Mouse (Mus musculus) neural tube, embryonic 12.5 days (tissue): ENCODE data around the gene Bahcc1. TPM values are rescaled to one million over a fixed set of nuclear protein-coding genes. Genes with fewer than 3 reads are reported as not detected.
A peak's percentile ranks its signal among the peaks of the same experiment; 100 is the strongest.

Experiments
- ATAC-seq: fragments of 200-750 bp; cut with Nextera tagmentation; 2 replicates; pipeline ENCODE4 v1.8.0; 2017; ENCODE audit warnings: low read depth, mild to moderate bottlenecking, moderate TSS enrichment, moderate library complexity; ENCODE audit not compliant: low FRiP score
- H3K27ac ChIP-seq: fragments of 300-500 bp; sonication (generic); 2 replicates; pipeline ENCODE4 v1.5.1; 2016
- H3K27me3 ChIP-seq: fragments of 300-500 bp; sonication (generic); replicated peaks from 2 replicates; pipeline ENCODE4 v1.6.1; 2016; ENCODE audit warnings: mild to moderate bottlenecking
- H3K36me3 ChIP-seq: fragments of 300-500 bp; sonication (generic); 2 replicates; pipeline ENCODE4 v1.6.1; 2016; ENCODE audit warnings: mild to moderate bottlenecking
- H3K4me1 ChIP-seq: fragments of 300-500 bp; sonication (generic); 2 replicates; pipeline ENCODE4 v1.6.1; 2016
- H3K4me2 ChIP-seq: fragments of 300-500 bp; sonication (generic); replicated peaks from 2 replicates; pipeline ENCODE4 v1.6.1; 2016; ENCODE audit warnings: mild to moderate bottlenecking
- H3K4me3 ChIP-seq: fragments of 300-500 bp; sonication (generic); 2 replicates; pipeline ENCODE4 v1.5.1; 2016
- H3K9ac ChIP-seq: fragments of 300-500 bp; sonication (generic); 2 replicates; pipeline ENCODE4 v1.6.1; 2016; ENCODE audit warnings: mild to moderate bottlenecking
- H3K9me3 ChIP-seq: fragments of 300-500 bp; sonication (generic); 2 replicates; pipeline ENCODE4 v1.6.1; 2016; ENCODE audit warnings: mild to moderate bottlenecking
- WGBS: fragments of 180-500 bp; shearing (Covaris S2); methylation state at CpG from one replicate; pipeline ENCODE4 v1.1.7; 2016; 5-methylcytosine and 5-hydroxymethylcytosine counted together
- polyA plus RNA-seq: library from polyadenylated mRNA; unstranded; fragments of >200 nt; fragmentation: Nextera tagmentation; extraction: Ambion mirVana; gene quantifications from 2 replicates; pipeline ENCODE4 v1.2.1, GENCODE M21; 2016

The Bahcc1 gene
- polyA plus RNA-seq, 1 experiment from 2014 or later: 21.6 TPM

DNA sequence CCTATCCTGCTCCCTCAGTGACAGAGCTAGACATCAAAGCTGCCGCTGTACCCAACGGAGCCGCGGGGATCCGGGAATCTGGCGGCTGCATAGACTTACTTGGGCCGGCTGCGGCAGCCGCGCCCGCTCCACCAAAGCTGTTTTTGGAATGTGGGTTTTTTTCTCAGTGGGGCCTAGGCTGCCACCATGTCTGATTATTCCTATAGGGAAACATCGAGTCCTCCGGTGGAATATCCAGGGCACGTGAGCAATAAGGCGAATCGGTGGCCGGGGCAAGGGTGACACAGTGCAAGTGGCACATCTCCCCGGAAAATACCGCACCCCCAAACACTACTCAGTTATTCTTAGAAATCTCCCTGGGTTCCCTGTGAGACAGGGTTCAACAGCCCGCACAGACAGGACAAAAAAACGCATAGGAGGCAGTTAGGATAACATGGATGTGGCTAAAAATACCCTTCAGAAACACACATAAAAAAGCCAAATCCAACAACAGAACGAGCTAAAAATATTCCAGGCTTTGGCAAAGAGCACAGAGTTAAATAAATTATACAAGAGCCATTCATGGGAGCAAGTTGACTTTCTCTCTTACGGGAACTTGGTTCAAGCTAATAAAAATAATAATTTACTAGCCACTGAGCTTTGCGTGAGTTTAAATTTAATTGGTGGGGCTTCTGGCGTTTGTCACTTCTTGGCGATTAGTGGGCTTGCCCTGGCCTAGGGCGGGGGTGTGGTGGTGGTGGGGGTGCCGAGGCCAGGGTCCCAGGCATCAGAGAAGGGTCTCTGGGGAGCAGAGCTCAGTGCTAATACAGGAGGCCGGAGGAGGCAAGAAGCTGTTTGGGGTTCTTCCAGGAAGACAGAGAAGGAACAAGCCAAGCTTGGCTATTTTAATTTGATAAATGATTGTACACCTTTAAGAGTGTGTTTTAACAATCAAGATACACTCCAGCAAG lies 8.5 kb downstream of the Bahcc1 start:
- 7% methylated on average over 29 of the region's 29 CpGs for WGBS
- Histone ChIP-seq H3K27ac (peak overlapping the region; percentile 64; the same call in 1 of the 2 replicates), H3K4me3 (peak overlapping the region; percentile 97), H3K36me3 (peaks cover 8% of the 10 kb centered on the region), H3K4me1 (peaks cover 76% of the 10 kb centered on the region), H3K4me2 (peak overlapping the region; percentile 98), H3K27me3 (no peaks in the 10 kb centered on the region), H3K9ac (peak overlapping the region; percentile 55; the same call in 1 of the 2 replicates), H3K9me3 (no peaks in the 10 kb centered on the region)
- ATAC-seq: no peak

DNA sequence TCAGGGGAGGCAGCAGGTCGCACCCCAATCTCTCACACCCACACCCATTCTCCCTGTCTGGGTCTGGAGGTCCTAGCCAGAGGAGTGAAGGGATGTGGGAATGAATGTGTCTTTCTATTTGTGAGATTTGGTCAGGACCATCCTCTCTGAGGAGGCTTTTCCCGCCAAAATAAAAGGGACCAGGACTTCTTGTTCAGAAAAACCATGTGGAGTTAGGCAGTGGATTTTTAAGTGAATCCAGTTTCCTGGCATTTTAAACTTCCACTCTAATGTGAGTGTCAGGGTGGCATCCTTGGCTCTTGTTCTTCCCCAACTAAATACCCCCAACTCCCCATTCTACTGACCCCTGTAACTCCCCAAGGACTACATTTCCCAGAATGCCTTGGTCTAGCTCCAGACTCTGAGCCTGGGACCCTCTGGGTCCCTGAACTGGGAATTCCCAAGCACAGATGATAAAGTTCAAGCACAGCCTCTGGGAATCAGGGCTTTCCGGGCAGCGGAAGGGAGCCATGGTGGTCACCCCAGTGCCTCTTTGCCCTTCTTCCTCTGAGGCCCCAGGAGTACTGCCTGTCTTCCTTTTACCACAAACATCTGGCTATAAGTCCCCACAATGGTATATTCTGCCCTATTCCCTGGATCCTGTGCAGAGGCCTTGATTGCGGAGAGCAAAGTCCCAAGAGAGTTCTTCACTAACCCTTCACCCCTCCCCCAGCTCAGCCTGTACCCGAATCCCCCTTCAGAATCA lies 9.4 kb downstream of the Bahcc1 start:
- peak; percentile 33 for ATAC-seq
- Histone ChIP-seq H3K27me3 (no peaks in the 10 kb centered on the region), H3K36me3 (peaks cover 4% of the 10 kb centered on the region), H3K9ac (peak overlapping the region; percentile 42; the same call in 1 of the 2 replicates), H3K4me1 (peaks cover 84% of the 10 kb centered on the region), H3K4me3 (no peak overlapping the region), H3K27ac (peak overlapping the region; percentile 77), H3K9me3 (no peaks in the 10 kb centered on the region), H3K4me2 (peak overlapping the region; percentile 98)
- 31% methylated on average over 6 of the region's 6 CpGs for WGBS

DNA sequence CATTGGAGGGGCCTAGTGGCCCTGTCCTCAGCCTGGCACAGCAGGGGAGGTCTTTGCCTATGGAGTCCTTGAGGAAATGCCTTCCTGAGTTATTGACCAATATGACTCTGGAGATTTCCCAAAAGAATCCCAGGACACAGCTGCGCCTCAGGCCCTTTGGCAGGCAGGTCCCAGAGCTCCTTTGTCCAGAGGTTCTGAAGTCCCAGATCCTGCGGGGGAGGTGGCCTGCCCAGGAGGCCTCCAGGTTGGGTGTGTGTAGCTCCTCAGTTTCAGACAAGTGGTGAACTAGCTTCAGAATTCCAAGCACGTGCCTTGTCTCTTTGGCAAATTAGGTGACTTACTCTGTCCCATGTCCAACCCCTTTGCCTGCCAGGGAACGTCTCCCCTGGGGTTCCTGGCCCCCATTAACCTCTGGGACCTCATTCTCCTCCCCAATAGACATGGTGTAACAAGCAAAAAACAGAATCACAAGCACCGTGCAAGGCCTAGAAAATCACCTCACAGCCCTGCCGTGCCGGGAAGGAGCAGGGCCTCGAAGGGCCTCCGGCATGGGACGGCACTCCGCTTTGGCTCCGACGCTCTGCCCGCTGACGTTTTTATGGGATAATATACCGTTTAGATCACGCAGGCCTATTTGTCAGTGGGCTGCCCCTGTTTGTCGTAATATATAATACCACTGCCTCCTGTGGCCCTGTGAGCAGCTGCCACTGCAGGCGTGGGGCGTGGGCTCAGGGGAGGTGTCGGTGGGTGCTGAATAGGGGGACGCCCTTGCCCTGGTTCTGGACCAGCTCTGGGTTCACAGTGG lies 10.2 kb downstream of the Bahcc1 start:
- ATAC-seq: peak; percentile 22
- Histone ChIP-seq H3K9me3 (no peaks in the 10 kb centered on the region), H3K27me3 (no peaks in the 10 kb centered on the region), H3K36me3 (no peaks in the 10 kb centered on the region), H3K27ac (peak overlapping the region; percentile 77), H3K4me1 (peaks cover 85% of the 10 kb centered on the region), H3K9ac (peak overlapping the region; percentile 36), H3K4me2 (peak overlapping the region; percentile 98), H3K4me3 (no peak overlapping the region)
- 10% methylated on average over 22 of the region's 22 CpGs for WGBS

DNA sequence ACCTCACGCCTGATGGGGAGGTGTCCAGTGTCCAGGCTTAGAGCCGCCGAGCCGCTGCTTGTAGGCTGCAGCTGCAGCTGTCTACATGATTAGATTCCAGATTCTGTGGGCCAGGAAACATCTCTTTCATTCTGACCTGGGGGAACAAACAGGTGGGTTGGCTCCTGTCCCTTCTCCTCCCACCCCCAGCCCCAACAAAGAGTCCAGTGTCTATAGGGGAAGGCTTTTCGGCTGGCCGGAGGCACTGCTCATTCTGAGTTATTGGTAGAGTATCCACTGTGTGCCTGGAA lies 10.7 kb downstream of the Bahcc1 start:
- 8% methylated on average over 6 of the region's 6 CpGs for WGBS
- ATAC-seq: peak; percentile 27; the same call in 1 of the 2 replicates
- Histone ChIP-seq H3K36me3 (no peaks in the 10 kb centered on the region), H3K27ac (peak overlapping the region; percentile 77), H3K9me3 (no peaks in the 10 kb centered on the region), H3K9ac (peak overlapping the region; percentile 36), H3K27me3 (no peaks in the 10 kb centered on the region), H3K4me2 (peak overlapping the region; percentile 98), H3K4me3 (no peak overlapping the region), H3K4me1 (peaks cover 83% of the 10 kb centered on the region)

DNA sequence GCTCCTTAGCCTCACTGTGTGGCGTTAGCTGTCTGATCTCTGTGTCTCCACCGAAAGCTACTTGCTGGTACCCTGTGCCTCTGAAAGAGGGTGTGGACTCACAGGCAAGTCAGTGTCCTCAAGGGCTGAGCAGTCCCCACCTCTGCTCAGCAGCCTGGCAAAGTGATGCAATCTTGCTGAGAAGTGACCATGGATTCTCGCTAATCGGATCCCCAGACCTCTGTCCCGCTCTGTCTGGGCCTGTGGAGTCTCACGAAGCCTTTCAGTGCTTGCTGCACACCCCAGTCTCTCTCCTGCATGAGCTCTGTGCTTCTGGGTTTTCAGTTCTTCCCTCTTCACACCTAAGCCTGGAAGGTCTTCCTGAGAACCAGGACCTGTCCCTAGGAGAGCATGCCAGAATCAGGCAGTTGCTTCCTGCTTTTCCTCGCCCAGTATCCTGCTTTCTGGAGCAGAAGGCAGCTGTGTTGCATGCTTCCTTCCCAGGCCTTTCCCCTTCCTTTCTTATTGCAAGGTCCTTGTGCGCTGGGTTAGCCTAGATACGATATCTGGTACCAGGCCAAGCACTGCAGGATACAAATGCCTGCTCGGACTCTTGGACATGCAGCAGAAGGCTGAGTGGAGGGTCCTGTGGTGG lies 15.5 kb downstream of the Bahcc1 start:
- Histone ChIP-seq H3K36me3 (no peaks in the 10 kb centered on the region), H3K9me3 (no peaks in the 10 kb centered on the region), H3K9ac (no peak overlapping the region), H3K27ac (no peak overlapping the region), H3K4me3 (no peak overlapping the region), H3K4me1 (peaks cover 70% of the 10 kb centered on the region), H3K27me3 (no peaks in the 10 kb centered on the region), H3K4me2 (no peak overlapping the region)
- no peak for ATAC-seq
- WGBS: 89% methylated on average over 10 of the region's 10 CpGs

DNA sequence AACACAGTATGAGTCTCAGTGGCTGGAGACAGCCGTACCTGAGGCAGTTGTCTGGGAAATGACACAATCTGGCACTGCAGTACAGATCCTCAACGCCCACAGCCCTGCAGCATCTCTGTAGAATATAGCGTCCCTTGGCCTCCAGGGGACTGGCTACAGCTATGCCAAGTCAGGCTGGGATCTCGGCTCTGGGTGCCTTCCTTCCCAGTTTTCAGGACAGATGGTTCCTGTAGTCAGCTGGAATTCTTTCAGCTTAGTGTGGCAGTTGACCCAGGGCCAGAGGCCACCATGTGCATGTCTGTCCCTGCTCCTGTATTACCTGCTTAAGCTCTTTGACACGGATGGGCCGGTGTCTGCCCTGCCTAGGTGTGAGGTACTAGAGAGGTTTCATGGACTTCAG lies 16.2 kb downstream of the Bahcc1 start:
- no peak overlapping the region for H3K4me2 ChIP-seq
- H3K4me1 ChIP-seq: peaks cover 70% of the 10 kb centered on the region
- WGBS: 86% methylated on average over 6 of the region's 6 CpGs
- H3K9ac ChIP-seq: no peak overlapping the region
- H3K27me3 ChIP-seq: no peaks in the 10 kb centered on the region
- no peak overlapping the region for H3K4me3 ChIP-seq
- no peaks in the 10 kb centered on the region for H3K9me3 ChIP-seq
- no peak overlapping the region for H3K27ac ChIP-seq
- H3K36me3 ChIP-seq: peaks cover 1% of the 10 kb centered on the region; the same call in 1 of the 2 replicates
- no peak for ATAC-seq

DNA sequence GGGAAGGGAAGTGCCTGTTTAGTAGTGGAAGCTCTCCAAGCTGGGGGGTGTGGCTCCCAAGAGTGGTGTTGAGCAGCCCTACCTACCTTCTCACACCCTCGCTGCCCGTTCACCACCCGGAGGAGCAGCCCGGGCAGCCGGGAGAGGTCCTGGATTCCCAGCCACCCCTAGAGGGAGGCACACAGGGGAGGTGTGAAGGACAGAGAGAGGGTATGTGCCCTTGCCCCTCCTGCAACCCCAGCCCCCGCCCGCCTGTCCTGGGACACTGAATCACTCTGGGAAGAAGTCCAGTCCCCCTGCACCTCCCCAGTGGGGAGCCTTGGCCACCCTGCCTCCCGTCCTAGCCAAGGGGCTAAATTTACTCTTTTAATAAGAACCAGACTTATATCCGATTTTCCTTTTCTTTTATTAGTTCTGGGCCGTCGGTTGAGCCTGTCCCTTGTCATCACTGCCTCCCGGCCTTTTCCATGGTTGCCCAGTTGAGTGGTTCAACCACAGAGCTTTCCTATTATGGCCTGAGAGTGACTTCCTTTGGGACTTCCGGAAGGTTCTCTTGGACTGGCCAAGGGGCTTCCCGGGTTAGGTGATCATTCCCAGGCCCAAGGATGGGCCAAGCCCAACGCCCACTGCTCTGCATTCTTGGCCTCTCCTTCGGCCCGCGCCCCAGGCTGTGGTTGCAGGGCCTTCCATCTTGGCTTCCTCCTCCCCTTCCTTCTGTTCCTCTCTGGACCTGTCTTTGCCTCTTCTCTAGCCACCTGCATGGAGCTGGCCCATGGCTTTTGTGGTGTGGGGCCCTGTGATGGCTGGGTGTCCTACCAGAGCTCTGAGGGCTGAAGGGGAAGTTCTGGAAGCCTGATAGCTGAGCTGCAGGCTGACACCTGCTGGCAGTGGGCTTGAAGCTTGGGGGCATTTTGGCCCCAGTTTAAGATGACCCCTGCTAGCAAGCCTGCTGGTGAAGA lies 18.5 kb downstream of the Bahcc1 start:
- Histone ChIP-seq H3K27me3 (no peaks in the 10 kb centered on the region), H3K4me2 (no peak overlapping the region; the same call in 1 of the 2 replicates), H3K4me3 (no peak overlapping the region), H3K4me1 (peaks cover 73% of the 10 kb centered on the region), H3K9ac (no peak overlapping the region), H3K36me3 (peaks cover 2% of the 10 kb centered on the region; the same call in 1 of the 2 replicates), H3K9me3 (no peaks in the 10 kb centered on the region), H3K27ac (peak overlapping the region; percentile 4; the same call in 1 of the 2 replicates)
- WGBS: 83% methylated on average over 18 of the region's 18 CpGs
- ATAC-seq: no peak

DNA sequence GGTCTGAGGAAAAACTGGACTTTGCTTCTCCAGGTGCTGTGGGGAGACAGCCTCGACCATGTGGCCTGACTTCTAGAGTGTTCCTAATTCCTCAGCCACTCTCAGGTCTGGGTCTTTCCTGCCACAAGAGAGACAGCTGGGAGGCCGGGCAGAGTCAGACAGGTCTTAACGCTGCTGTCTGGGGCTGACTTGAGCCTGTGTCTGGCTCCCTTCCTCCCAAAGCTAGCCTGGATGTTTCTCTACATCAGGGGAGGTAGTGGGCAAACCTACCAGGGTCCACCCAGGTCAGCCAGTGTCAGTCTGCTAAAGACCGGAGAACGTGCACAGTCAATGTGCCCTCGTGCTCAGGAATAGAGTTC lies 19.2 kb downstream of the Bahcc1 start:
- H3K4me1 ChIP-seq: peaks cover 74% of the 10 kb centered on the region
- ATAC-seq: no peak
- no peak overlapping the region for H3K4me3 ChIP-seq
- H3K4me2 ChIP-seq: no peak overlapping the region
- no peaks in the 10 kb centered on the region for H3K27me3 ChIP-seq
- H3K27ac ChIP-seq: no peak overlapping the region
- 57% methylated on average over 6 of the region's 6 CpGs for WGBS
- H3K9me3 ChIP-seq: no peaks in the 10 kb centered on the region
- H3K9ac ChIP-seq: no peak overlapping the region
- H3K36me3 ChIP-seq: peaks cover 2% of the 10 kb centered on the region; the same call in 1 of the 2 replicates

DNA sequence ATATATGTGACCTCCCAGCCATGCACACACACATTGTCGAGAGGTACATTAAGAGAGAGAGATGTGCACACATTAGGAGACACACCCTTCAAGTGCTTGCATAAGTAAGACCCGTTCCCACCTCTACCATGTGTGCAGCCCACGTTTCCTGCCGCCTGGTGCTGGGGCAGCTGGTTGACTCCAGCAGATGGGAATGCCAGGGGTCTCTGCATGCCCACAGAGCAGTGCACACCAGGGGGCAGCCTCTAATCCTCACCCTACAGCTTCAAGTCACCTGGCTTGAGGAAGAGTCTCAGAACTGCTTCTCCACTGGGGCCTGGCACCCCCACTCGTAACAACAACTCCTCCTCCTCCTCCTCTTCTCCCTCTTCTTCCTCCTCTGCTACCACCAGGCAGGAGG lies 19.7 kb downstream of the Bahcc1 start:
- ATAC-seq: no peak
- H3K4me2 ChIP-seq: peak overlapping the region; percentile 4; the same call in 1 of the 2 replicates
- H3K27ac ChIP-seq: no peak overlapping the region
- WGBS: 25% methylated on average over 5 of the region's 5 CpGs
- peaks cover 75% of the 10 kb centered on the region for H3K4me1 ChIP-seq
- no peaks in the 10 kb centered on the region for H3K9me3 ChIP-seq
- H3K9ac ChIP-seq: no peak overlapping the region
- H3K27me3 ChIP-seq: no peaks in the 10 kb centered on the region
- H3K36me3 ChIP-seq: peaks cover 2% of the 10 kb centered on the region; the same call in 1 of the 2 replicates
- no peak overlapping the region for H3K4me3 ChIP-seq

DNA sequence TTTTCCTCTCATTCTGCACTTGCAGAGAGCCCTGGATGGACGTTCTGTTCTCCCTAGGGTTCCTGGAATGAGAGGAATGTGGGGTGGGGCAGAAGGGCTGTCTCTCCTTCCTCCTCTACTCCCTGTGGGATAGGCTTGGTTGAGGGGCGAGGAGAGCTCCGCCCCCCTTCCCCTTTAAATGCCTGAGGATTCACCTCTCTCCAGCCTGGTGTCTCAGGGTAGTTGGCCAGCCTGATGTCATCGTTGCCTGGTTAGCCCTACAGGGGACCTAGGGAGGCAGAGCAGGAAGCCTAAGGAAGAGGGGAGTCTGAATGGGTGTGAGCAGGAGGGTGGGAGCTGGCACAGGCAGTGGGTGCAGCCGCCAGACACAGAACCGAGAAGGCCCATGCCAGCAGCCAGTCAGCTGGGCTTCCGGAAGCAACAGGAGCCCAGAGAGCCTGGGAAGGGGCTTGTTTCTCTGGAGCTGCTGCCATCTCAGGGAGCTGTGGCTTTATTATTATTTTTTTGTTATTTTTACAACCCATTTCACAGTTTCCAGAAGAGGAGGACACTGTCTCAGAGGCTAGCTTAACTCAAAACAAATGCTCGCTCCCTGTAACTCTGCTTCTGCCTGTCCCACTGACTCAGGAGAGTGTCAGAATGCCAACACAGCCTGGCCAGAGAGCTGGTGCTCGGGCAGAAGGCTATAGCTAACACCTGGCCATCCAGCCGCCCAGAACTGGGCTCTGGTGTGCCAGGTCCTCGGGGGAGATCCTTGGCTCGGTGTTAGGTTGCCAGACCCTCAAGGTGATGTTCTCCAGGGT lies 20.3 kb downstream of the Bahcc1 start:
- no peak for ATAC-seq
- no peak overlapping the region for H3K27ac ChIP-seq
- H3K36me3 ChIP-seq: peaks cover 2% of the 10 kb centered on the region; the same call in 1 of the 2 replicates
- peak overlapping the region; percentile 4; the same call in 1 of the 2 replicates for H3K4me2 ChIP-seq
- H3K4me3 ChIP-seq: no peak overlapping the region
- 0 out of 2 replicates have a peak overlapping the region, but pooled peaks have one; percentile 6 for H3K9ac ChIP-seq
- peaks cover 80% of the 10 kb centered on the region for H3K4me1 ChIP-seq
- H3K9me3 ChIP-seq: no peaks in the 10 kb centered on the region
- no peaks in the 10 kb centered on the region for H3K27me3 ChIP-seq
- 48% methylated on average over 12 of the region's 12 CpGs for WGBS
